Mouse (Mus musculus): Measurements from ENCODE around the gene Fzd5.

Fzd5 gene

GRCm38 (mm10) chr1:64733453-64734245, 3.9 kb downstream of the Fzd5 start:
- DNase-seq (ENCODE audit: low read depth, low spot score) = peak; percentile 74

GRCm38 (mm10) chr1:64732637-64733200, 4.8 kb downstream of the Fzd5 start:
- peak; percentile 15 for DNase-seq (ENCODE audit: low read depth, low spot score)

- DNase-seq (ENCODE audit: low read depth, low spot score) = no peak
Observed at GRCm38 (mm10) chr1:64732161-64732560, 5.4 kb downstream of the Fzd5 start.

GRCm38 (mm10) chr1:64731341-64732020, 6.1 kb downstream of the Fzd5 start:
- no peak for DNase-seq (ENCODE audit: low read depth, low spot score)

GRCm38 (mm10) chr1:64730046-64730445, 7.5 kb downstream of the Fzd5 start:
- no peak for DNase-seq (ENCODE audit: low read depth, low spot score)

GRCm38 (mm10) chr1:64721034-64721587, 16.4 kb downstream of the Fzd5 start:
- DNase-seq (ENCODE audit: low read depth, low spot score) = no peak

GRCm38 (mm10) chr1:64717504-64717903, 20.0 kb downstream of the Fzd5 start:
- no peak for DNase-seq (ENCODE audit: low read depth, low spot score)

- no peak for DNase-seq (ENCODE audit: low read depth, low spot score)
Observed at GRCm38 (mm10) chr1:64716589-64717304, 20.8 kb downstream of the Fzd5 start.

- no peak for DNase-seq (ENCODE audit: low read depth, low spot score)
Observed at GRCm38 (mm10) chr1:64715458-64715857, 22.1 kb downstream of the Fzd5 start.

GRCm38 (mm10) chr1:64712006-64712760, 25.4 kb downstream of the Fzd5 start:
- no peak for DNase-seq (ENCODE audit: low read depth, low spot score)

GRCm38 (mm10) chr1:64709891-64710290, 27.7 kb downstream of the Fzd5 start:
- no peak for DNase-seq (ENCODE audit: low read depth, low spot score)

GRCm38 (mm10) chr1:64706610-64707009, 30.9 kb downstream of the Fzd5 start:
- DNase-seq (ENCODE audit: low read depth, low spot score) = no peak

GRCm38 (mm10) chr1:64705230-64705629, 32.3 kb downstream of the Fzd5 start:
- DNase-seq (ENCODE audit: low read depth, low spot score) = peak; percentile 62

- DNase-seq (ENCODE audit: low read depth, low spot score) = no peak
Observed at GRCm38 (mm10) chr1:64701780-64702179, 35.8 kb downstream of the Fzd5 start.

GRCm38 (mm10) chr1:64695156-64695555, 42.4 kb downstream of the Fzd5 start:
- DNase-seq (ENCODE audit: low read depth, low spot score) = no peak

- DNase-seq (ENCODE audit: low read depth, low spot score) = peak; percentile 15
Observed at GRCm38 (mm10) chr1:64691581-64691980, 46.0 kb downstream of the Fzd5 start.

GRCm38 (mm10) chr1:64691121-64691551, 46.4 kb downstream of the Fzd5 start:
- DNase-seq (ENCODE audit: low read depth, low spot score) = peak; percentile 38

GRCm38 (mm10) chr1:64690213-64691013, 47.1 kb downstream of the Fzd5 start, which contains the start of gene Ccnyl1:
Gene Ccnyl1, plus strand, starts transcription at chr1:64690455.
- DNase-seq (ENCODE audit: low read depth, low spot score) = peak; percentile 96

- DNase-seq (ENCODE audit: low read depth, low spot score) = peak; percentile 28
Observed at GRCm38 (mm10) chr1:64689561-64690212, 47.9 kb downstream of the Fzd5 start.

Data from c-Kit-negative CD71-positive TER-119-positive erythroid progenitor cells, embryonic 14.5 days (primary cell).